Mouse (Mus musculus): Measurements from ENCODE around the gene Gm20547. TPM values are rescaled to one million over a fixed set of nuclear protein-coding genes. Genes with fewer than 3 reads are reported as not detected.

Gene Gm20547
- polyA plus RNA-seq, 1 experiment from 2014 or later: 0.07 TPM

GRCm38 (mm10) chr17:34893072-34893824 lies 11.4 kb upstream of the Gm20547 start:
- Histone ChIP-seq H3K27ac (replicated peaks) (peak overlapping the region; percentile 98), H3K27me3 (ENCODE audit: low read depth, poor library complexity, severe bottlenecking) (no peaks in the 10 kb centered on the region), H3K4me3 (peak overlapping the region; percentile 100), H3K36me3 (peaks cover 16% of the 10 kb centered on the region), H3K4me1 (peaks cover 49% of the 10 kb centered on the region), H3K9me3 (replicated peaks) (peaks cover 7% of the 10 kb centered on the region; the same call in 1 of the 2 replicates)
- no peak for DNase-seq (ENCODE audit: low spot score)
- 76% methylated on average over 12 of the region's 12 CpGs for WGBS

DNA sequence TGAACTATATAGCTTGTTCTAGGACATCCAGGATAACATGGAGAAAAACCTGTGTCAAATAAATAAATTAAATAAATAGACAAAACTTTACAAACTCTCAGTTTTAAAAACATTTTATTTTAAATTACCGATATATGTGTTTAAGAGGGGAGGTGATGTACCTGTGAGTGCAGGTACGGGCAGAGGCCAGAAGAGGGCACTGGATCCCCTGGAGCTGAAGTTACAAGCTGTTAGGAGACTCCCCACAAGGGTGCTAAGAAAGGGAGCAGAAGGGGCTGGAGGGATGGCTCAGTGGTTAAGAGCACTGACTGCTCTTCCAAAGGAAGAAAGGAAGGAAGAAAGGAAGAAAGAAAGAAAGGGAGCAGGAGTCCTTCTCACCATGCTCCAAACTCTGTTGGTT lies 9.5 kb upstream of the Gm20547 start:
- 92% methylated on average over 2 of the region's 2 CpGs for WGBS
- H3K4me1 ChIP-seq: peaks cover 33% of the 10 kb centered on the region
- H3K27ac ChIP-seq (replicated peaks): no peak overlapping the region
- DNase-seq (ENCODE audit: low spot score): no peak
- H3K36me3 ChIP-seq: peaks cover 11% of the 10 kb centered on the region
- no peaks in the 10 kb centered on the region for H3K27me3 ChIP-seq (ENCODE audit: low read depth, poor library complexity, severe bottlenecking)
- no peak overlapping the region for H3K4me3 ChIP-seq
- H3K9me3 ChIP-seq (replicated peaks): peaks cover 6% of the 10 kb centered on the region; the same call in 1 of the 2 replicates

- H3K4me1 ChIP-seq: peaks cover 22% of the 10 kb centered on the region
- WGBS: 89% methylated on average over 12 of the region's 12 CpGs
- H3K27me3 ChIP-seq (ENCODE audit: low read depth, poor library complexity, severe bottlenecking): no peaks in the 10 kb centered on the region
- no peaks in the 10 kb centered on the region for H3K9me3 ChIP-seq (replicated peaks)
- DNase-seq (ENCODE audit: low spot score): no peak
- no peak overlapping the region for H3K27ac ChIP-seq (replicated peaks)
- H3K36me3 ChIP-seq: no peaks in the 10 kb centered on the region
- H3K4me3 ChIP-seq: no peak overlapping the region
Measured at GRCm38 (mm10) chr17:34890074-34890743, 8.4 kb upstream of the Gm20547 start.

GRCm38 (mm10) chr17:34887942-34888341 lies 6.1 kb upstream of the Gm20547 start:
- no peak for DNase-seq (ENCODE audit: low spot score)
- no peaks in the 10 kb centered on the region for H3K36me3 ChIP-seq
- H3K27ac ChIP-seq (replicated peaks): no peak overlapping the region
- H3K27me3 ChIP-seq (ENCODE audit: low read depth, poor library complexity, severe bottlenecking): peaks cover 8% of the 10 kb centered on the region; the same call in 1 of the 2 replicates
- 84% methylated on average over 5 of the region's 5 CpGs for WGBS
- H3K9me3 ChIP-seq (replicated peaks): no peaks in the 10 kb centered on the region
- H3K4me1 ChIP-seq: peaks cover under 1% of the 10 kb centered on the region; the same call in 1 of the 2 replicates
- no peak overlapping the region for H3K4me3 ChIP-seq

DNA sequence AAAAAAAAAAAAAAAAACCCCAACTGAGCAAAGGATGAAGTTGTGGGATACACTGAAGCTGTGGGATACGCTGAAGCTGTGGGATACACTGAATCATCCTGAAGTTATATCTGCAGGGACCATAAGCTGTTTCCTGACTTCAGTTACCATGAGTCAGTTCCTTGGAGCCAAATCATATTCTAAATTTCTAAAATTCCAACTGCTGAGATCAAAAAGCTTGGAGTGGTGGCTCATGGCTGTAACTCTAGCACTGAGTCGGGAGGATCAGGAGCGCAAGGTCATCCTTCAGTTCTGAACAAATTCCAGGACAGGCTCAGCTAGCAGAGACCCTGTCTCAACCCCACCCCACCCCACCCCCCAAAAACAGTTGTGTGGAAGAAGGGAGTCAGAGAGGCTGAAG lies 3.8 kb upstream of the Gm20547 start:
- H3K27ac ChIP-seq (replicated peaks): no peak overlapping the region
- no peaks in the 10 kb centered on the region for H3K36me3 ChIP-seq
- H3K9me3 ChIP-seq (replicated peaks): no peaks in the 10 kb centered on the region
- no peak for DNase-seq (ENCODE audit: low spot score)
- no peak overlapping the region for H3K4me3 ChIP-seq
- 81% methylated on average over 3 of the region's 3 CpGs for WGBS
- peaks cover 9% of the 10 kb centered on the region for H3K4me1 ChIP-seq
- peaks cover 25% of the 10 kb centered on the region for H3K27me3 ChIP-seq (ENCODE audit: low read depth, poor library complexity, severe bottlenecking)

DNA sequence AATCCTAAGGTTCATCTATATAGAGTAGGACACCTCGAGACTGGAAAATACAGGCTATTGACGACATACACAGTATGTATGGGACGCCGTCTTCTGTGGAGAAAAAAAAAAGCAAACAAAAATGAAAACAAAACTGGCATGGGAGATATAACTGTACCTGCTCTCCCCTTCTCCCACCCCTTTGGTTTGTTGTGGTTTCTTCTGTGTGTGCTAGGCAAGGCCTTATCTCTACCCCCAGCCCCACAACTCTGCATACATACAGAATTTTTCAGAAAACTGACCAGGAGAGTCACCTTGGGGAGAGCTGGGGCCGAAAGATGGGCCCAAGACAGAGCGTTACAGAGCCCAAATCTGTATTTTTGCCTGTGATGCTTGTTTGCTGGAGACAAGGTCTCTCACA lies 2.9 kb upstream of the Gm20547 start:
- WGBS: 89% methylated on average over 6 of the region's 6 CpGs
- Histone ChIP-seq H3K36me3 (no peaks in the 10 kb centered on the region), H3K27ac (replicated peaks) (no peak overlapping the region), H3K4me1 (peaks cover 9% of the 10 kb centered on the region), H3K9me3 (replicated peaks) (no peaks in the 10 kb centered on the region), H3K4me3 (no peak overlapping the region), H3K27me3 (ENCODE audit: low read depth, poor library complexity, severe bottlenecking) (peaks cover 25% of the 10 kb centered on the region)
- no peak for DNase-seq (ENCODE audit: low spot score)

GRCm38 (mm10) chr17:34883332-34883731 lies 1.5 kb upstream of the Gm20547 start:
- Histone ChIP-seq H3K27me3 (ENCODE audit: low read depth, poor library complexity, severe bottlenecking) (peaks cover 25% of the 10 kb centered on the region), H3K9me3 (replicated peaks) (no peaks in the 10 kb centered on the region), H3K4me3 (no peak overlapping the region), H3K36me3 (no peaks in the 10 kb centered on the region), H3K27ac (replicated peaks) (no peak overlapping the region), H3K4me1 (peaks cover 9% of the 10 kb centered on the region)
- no peak for DNase-seq (ENCODE audit: low spot score)
- 78% methylated on average over 3 of the region's 3 CpGs for WGBS

GRCm38 (mm10) chr17:34881166-34881565 lies 676 bp downstream of the Gm20547 start:
- Histone ChIP-seq H3K36me3 (no peaks in the 10 kb centered on the region), H3K9me3 (replicated peaks) (no peaks in the 10 kb centered on the region), H3K27ac (replicated peaks) (no peak overlapping the region), H3K27me3 (ENCODE audit: low read depth, poor library complexity, severe bottlenecking) (peaks cover 25% of the 10 kb centered on the region), H3K4me3 (peak overlapping the region; percentile 20; the same call in 1 of the 2 replicates), H3K4me1 (peaks cover 9% of the 10 kb centered on the region)
- no peak for DNase-seq (ENCODE audit: low spot score)

DNA sequence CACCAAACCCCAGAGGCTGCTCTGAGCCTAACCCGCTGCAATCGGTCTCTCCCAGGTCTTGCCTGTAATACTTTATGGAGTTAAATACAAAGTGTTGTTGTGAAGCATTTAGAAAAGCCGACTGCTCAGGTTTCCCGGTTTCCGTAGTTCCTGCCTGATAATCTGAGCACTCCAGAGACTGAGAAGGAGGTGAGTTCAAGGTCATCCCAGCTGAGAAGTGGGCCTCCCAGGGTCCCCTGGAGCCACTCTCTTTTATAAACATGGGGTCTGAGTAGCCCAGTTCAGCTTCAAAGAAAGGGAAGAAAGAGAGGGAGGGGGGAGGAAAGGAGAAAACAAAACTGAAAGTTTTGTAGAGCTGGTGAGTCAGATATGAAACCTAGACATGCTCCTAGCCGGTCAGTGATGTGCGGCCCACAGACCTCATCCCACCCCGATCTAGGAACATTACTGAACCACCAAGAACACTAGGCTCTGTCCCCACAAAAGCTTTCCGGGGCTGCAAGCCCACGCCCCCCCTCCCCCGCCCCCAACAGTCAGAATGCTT lies 2.4 kb downstream of the Gm20547 start, which contains the start of gene Zbtb12:
Zbtb12 (plus strand) TSS at position 148 of the 544 bp plus-strand sequence.
- WGBS: 66% methylated on average over 11 of the region's 11 CpGs
- Histone ChIP-seq H3K4me1 (peaks cover 9% of the 10 kb centered on the region), H3K4me3 (no peak within 1 kb of the TSS), H3K9me3 (replicated peaks) (no peaks in the 10 kb centered on the region), H3K27me3 (ENCODE audit: low read depth, poor library complexity, severe bottlenecking) (peaks cover 25% of the 10 kb centered on the region), H3K27ac (replicated peaks) (no peak within 1 kb of the TSS), H3K36me3 (no peaks in the 10 kb centered on the region)
- no peak for DNase-seq (ENCODE audit: low spot score)

GRCm38 (mm10) chr17:34874321-34874720 lies 7.5 kb downstream of the Gm20547 start:
- H3K27me3 ChIP-seq (ENCODE audit: low read depth, poor library complexity, severe bottlenecking): no peaks in the 10 kb centered on the region
- 88% methylated on average over 6 of the region's 6 CpGs for WGBS

DNA sequence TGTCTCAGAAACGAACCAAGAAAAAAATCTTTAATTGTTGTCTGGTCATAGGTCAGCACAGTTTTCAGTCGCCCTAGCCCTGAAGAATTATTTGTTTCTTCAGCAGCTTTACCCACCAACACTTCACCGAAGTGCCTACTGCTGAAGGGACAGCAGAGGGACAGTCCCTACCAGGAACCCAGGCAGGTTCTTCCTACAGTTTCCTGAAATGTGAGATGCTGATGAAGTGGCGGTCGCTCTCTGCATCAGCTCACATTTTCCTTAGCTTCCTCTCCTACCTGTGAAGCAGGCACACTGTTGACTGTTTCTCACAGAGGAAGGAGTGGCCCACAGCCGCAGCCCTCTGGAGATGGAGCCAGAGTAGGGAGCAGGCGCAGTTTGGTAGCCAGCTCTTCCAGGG lies 15.9 kb downstream of the Gm20547 start:
- WGBS: 68% methylated on average over 7 of the region's 7 CpGs
- no peak for DNase-seq (ENCODE audit: low spot score)
- Histone ChIP-seq H3K36me3 (no peaks in the 10 kb centered on the region), H3K4me3 (no peak overlapping the region), H3K9me3 (replicated peaks) (no peaks in the 10 kb centered on the region), H3K4me1 (peaks cover 5% of the 10 kb centered on the region), H3K27me3 (ENCODE audit: low read depth, poor library complexity, severe bottlenecking) (no peaks in the 10 kb centered on the region), H3K27ac (replicated peaks) (no peak overlapping the region)

More at GRCm38 (mm10) chr17:34874321-34874720, 7.5 kb downstream of the Gm20547 start:
- Histone ChIP-seq H3K27ac (replicated peaks) (no peak overlapping the region), H3K4me1 (no peaks in the 10 kb centered on the region), H3K9me3 (replicated peaks) (no peaks in the 10 kb centered on the region), H3K4me3 (no peak overlapping the region), H3K36me3 (no peaks in the 10 kb centered on the region)
- no peak for DNase-seq (ENCODE audit: low spot score)

DNA sequence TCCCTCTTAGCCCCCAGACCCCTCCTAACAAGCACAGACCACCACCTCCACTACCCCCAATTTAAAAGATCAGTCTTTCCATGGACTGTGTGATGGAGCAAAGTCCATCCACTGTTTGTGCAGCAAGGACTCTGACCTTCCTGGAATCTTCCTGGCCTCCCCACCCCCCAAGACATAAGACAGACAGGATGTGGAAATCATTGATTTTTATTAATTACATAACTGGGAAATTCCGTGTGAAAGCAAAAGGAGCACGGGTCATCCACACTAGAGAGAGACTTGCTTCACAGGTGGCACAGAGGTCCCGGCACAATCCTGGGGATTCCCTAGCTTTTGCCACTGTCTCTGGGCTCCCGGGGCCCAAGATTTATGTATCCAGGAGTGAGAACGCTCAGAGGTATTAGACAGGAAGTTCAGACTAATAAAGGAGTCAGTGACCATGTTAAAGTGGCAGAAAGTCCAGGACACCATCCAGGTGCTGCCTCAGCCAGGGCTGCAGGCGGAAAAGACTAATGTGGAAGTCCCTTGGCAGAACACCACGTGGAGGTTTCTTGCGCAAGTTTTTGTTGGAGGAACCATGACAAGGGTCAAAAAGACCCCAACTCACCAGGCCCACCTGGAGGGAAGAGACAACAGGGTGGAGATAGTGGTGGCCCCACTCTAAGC lies 19.3 kb downstream of the Gm20547 start, which contains the start of gene Cfb:
Cfb (minus strand) TSS at position 103 of the 666 bp plus-strand sequence.
- no peaks in the 10 kb centered on the region for H3K9me3 ChIP-seq (replicated peaks)
- H3K27me3 ChIP-seq (ENCODE audit: low read depth, poor library complexity, severe bottlenecking): no peaks in the 10 kb centered on the region
- peaks cover 6% of the 10 kb centered on the region for H3K36me3 ChIP-seq
- no peak within 1 kb of the TSS for H3K27ac ChIP-seq (replicated peaks)
- H3K4me3 ChIP-seq: no peak within 1 kb of the TSS
- peaks cover 5% of the 10 kb centered on the region for H3K4me1 ChIP-seq
- no peak for DNase-seq (ENCODE audit: low spot score)
- 75% methylated on average over 8 of the region's 8 CpGs for WGBS
